Mouse (Mus musculus): ENCODE results near the gene Vmn1r78.
"Not testable (repeated sequence)": the region's sequence is repeated elsewhere in the genome, so short reads cannot be mapped to it uniquely, and the experiment has no call there.

DNA sequence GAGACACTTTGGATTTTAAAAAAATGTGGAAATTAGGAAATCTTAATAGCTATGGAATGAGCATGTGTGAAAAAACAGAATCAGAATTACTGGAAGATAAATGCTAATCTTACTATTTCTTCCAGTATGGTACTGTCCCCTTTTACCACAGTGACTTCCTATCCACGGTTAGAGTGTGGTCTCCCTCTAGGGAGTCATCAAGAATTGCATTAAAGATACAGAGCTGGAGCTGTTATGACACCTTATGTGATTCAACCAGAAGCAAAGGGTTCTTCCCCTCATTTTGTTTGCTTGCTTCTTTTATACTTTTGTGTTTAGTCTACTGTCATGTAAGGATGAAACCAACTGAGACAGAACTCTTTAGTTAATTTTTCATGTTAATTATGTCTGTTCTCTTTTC is 6.4 kb downstream of the Vmn1r78 start:
- TF ChIP-seq CTCF (IDR thresholded peaks at IDR 0.05); POLR2A (IDR thresholded peaks at IDR 0.05; ENCODE audit: insufficient read depth, low read depth, low read length); EP300 (IDR thresholded peaks at IDR 0.05; ENCODE audit: insufficient read depth, low read depth, low read length): not testable (repeated sequence)

Data from heart, adult 2 months (tissue).